Mouse (Mus musculus) testis, postnatal 14 days (tissue): Measurements from ENCODE around the gene Gm29866.
"Not testable (repeated sequence)": the region's sequence is repeated elsewhere in the genome, so short reads cannot be mapped to it uniquely, and the experiment has no call there.

ENCODE experiments used
- DNase-seq: peaks from one replicate; pipeline ENCODE4 v3.0.0; 2021; ENCODE audit warnings: low spot score

Gm29866 gene

GRCm38 (mm10) chrY:20993557-20993956 lies at the start of gene Gm29866:
Gene Gm29866, minus strand, starts transcription at chrY:20993657.
- not testable (repeated sequence) for DNase-seq
